Mouse (Mus musculus) sigmoid colon, adult 10 weeks (tissue): Measurements from ENCODE around the gene Obscn. TPM values are rescaled to one million over a fixed set of nuclear protein-coding genes. Genes with fewer than 3 reads are reported as not detected.

ENCODE experiments used
- polyA plus RNA-seq: library from polyadenylated mRNA; stranded (reverse); fragments of 350-450 nt; fragmentation: Illumina TruSeq; extraction: RNeasy Lipid Tissue Mini Kit (QIAGEN cat#74804); gene quantifications from one replicate; pipeline ENCODE4 v1.2.3, GENCODE M21; 2014; ENCODE audit warnings: low read depth, low replicate concordance

The Obscn gene
- not detected for polyA plus RNA-seq

DNA sequence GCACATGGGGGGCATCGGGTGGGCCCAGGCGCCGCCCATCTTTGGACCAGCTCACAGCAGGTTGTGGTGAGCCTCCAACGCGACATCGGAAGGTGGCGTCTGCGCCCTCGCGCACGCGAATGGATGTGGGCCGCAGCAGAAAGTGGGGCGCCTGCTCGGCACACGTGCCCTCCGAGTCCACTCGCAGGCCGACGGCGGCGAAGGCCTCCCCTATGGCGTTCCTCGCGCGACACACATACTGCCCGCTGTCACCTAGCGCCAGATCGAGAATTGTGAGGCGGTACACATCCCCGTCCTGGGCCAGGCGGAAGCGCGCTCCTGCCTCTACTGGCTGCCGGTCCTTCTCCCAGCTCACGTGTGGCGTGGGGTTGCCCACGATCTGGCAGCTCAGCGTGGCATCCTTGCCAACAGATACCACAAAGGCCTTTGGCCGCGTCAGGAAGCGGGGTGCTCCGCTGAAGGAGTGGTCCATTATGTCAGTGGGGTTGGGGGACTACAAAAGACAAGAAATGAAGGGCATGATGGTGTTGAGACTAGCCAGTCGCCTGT lies at the start of gene Obscn:
Gene Obscn, minus strand, starts transcription at position 499 of the 549 bp plus-strand sequence.

DNA sequence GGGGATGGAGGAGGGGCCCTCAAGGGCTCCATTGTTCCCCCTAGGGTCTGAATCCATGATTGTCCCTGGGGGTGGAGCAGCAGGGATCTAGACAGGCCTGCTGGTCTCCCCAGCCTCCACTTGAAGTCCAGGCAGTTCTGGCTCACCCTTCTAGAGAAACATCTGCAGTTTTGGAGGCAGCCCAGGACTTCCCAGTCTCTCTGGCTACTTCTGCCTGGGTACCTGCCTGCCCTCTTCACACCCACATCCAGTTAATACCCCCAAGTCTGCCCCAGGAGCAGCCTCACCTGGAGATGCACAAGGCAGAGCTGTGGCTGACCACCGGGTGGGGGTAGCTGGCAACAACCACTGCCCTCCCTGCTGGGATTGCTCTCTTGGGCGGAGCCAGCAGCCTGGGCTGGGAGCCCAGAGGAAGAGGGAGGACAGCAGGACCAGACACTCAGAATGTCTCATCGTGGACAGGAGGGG lies 46.7 kb upstream of the Obscn start, which contains the start of gene Gjc2:
Gene Gjc2, minus strand, starts transcription at position 350 of the 468 bp plus-strand sequence.

GRCm38 (mm10) chr11:59163255-59164236 lies 27.3 kb upstream of the Obscn start, which contains the start of gene Iba57:
Gene Iba57 (minus strand): TSS chr11:59163739.

DNA sequence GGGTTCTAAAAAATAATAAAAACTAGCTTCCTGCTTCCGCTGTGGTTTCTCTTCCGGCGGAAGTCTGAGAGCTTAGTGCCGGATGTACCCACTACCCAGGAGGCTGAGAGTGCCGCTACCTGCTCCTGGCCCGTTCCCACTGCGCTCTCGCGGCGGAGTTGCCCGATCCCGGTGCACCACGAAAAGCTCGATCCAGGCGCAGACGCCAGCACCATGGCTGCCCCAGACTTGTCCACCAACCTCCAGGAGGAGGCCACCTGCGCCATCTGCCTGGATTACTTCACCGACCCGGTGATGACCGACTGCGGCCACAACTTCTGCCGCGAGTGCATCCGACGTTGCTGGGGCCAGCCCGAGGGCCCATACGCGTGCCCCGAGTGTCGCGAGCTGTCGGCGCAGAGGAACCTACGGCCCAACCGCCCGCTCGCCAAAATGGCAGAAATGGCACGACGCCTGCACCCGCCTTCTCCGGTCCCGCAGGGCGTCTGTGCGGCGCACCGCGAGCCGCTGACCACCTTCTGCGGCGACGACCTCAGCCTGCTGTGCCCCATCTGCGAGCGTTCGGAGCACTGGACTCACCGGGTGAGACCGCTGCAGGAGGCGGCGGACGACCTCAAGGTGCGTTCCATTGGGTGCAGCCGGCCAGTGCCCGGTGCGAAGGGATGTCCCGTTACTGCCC lies 158.0 kb downstream of the Obscn start, which contains the start of gene Trim11:
Gene Trim11, plus strand, starts transcription at position 67 of the 679 bp plus-strand sequence.

DNA sequence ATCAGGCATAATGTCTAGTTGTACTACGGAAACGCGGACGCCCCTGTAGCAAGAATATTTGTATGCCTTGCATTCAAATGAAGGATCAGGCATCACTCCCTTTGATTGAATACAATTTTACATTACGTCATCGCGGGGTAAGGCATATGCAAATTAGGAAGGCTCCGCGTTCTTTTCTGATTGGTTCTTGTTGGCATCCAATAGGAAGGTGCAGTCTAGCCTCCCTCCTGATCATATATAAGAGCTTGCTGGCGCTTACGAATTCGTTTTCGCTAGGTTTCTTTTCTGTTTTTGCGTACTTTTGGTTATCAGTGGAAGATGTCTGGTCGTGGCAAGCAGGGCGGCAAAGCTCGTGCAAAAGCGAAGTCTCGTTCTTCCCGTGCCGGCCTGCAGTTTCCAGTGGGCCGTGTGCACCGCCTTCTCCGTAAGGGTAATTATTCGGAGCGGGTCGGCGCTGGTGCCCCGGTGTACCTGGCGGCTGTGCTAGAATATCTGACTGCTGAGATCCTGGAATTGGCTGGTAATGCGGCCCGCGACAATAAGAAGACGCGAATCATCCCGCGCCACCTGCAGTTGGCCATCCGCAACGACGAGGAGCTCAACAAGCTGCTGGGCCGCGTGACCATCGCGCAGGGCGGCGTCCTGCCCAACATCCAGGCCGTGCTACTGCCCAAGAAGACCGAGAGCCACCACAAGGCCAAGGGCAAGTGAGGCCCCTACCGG lies 181.6 kb downstream of the Obscn start, which contains the start of the genes Hist3h2a and Trim17:
Gene Hist3h2a, plus strand, starts transcription at position 266 of the 723 bp plus-strand sequence.
Gene Trim17, plus strand, starts transcription at position 266 of the 723 bp plus-strand sequence.

DNA sequence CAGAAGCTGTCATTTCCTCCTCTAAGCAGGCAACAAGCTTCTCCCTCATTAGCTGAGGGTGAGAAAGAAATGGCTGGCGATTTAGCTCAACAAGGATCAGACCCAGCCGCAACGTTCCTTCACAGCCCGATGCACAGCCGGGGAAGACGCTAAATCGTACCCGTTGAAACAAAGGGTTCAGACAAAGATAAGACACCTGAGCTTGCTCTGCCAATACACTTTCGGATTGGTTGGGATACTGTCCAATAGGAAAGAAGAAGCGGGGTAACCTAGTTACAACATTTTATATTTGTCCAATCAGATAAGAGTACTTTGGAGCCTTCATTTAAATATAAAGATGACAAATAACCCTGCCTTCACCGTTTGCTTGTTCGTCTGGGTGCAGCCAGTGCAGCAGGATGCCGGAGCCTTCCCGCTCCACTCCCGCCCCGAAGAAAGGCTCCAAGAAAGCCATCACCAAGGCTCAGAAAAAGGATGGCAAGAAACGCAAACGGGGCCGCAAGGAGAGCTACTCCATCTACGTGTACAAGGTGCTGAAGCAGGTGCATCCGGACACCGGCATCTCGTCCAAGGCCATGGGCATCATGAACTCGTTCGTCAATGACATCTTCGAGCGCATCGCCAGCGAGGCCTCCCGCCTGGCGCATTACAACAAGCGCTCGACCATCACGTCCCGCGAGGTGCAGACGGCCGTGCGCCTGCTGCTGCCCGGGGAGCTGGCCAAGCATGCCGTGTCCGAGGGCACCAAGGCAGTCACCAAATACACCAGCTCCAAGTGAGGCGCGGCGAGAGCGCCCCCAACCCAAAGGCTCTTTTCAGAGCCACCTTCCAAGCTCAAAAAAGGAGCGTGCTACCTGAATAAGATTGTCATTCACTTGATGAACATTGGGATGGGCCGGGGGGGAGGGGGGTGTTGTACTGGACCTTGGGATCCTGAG lies 187.4 kb downstream of the Obscn start, which contains the start of gene Hist3h2ba:
Gene Hist3h2ba, plus strand, starts transcription at position 379 of the 938 bp plus-strand sequence.

Other genes with a start within 250 kb of the Obscn start
- gene Zfp39, start 232.2 kb downstream of the Obscn start, polyA plus RNA-seq, result 3.9 TPM
- not detected for gene Btnl10, start 218.5 kb downstream of the Obscn start, polyA plus RNA-seq
- 6.2 TPM for gene Rnf187, start 197.5 kb downstream of the Obscn start, polyA plus RNA-seq
- gene Hist3h2ba, start 187.5 kb downstream of the Obscn start, polyA plus RNA-seq, result not detected
- gene Hist3h2a, start 181.7 kb downstream of the Obscn start, polyA plus RNA-seq, result 18.4 TPM
- gene Trim17, start 181.7 kb downstream of the Obscn start, polyA plus RNA-seq, result 0.41 TPM
- gene Trim11, start 158.3 kb downstream of the Obscn start, polyA plus RNA-seq, result 2.8 TPM
- 0.76 TPM for gene Iba57, start 27.3 kb upstream of the Obscn start, polyA plus RNA-seq
- not detected for gene Gjc2, start 46.8 kb upstream of the Obscn start, polyA plus RNA-seq
- 5.0 TPM for gene Guk1, start 55.8 kb upstream of the Obscn start, polyA plus RNA-seq
- gene Mrpl55, start 66.1 kb upstream of the Obscn start, polyA plus RNA-seq, result 11.4 TPM
- 1.6 TPM for gene 2310033P09Rik, start 71.9 kb upstream of the Obscn start, polyA plus RNA-seq
- 274 TPM for gene Arf1, start 91.9 kb upstream of the Obscn start, polyA plus RNA-seq
- gene Wnt3a, start 154.3 kb upstream of the Obscn start, polyA plus RNA-seq, result not detected
- gene Wnt9a, start 170.5 kb upstream of the Obscn start, polyA plus RNA-seq, result 0.16 TPM
- not detected for gene Prss38, start 239.3 kb upstream of the Obscn start, polyA plus RNA-seq